Mouse (Mus musculus) embryonic fibroblast, embryonic 13.5 days (primary cell): ENCODE results near the gene Eif3c. TPM values are rescaled to one million over a fixed set of nuclear protein-coding genes. Genes with fewer than 3 reads are reported as not detected.

Experiments used
- H3K27ac ChIP-seq: 2 replicates; pipeline ENCODE4 v1.5.1; 2012; ENCODE audit warnings: low read length, control low read depth, inconsistent platforms; ENCODE audit not compliant: insufficient read depth
- H3K4me1 ChIP-seq: 2 replicates; pipeline ENCODE4 v1.6.1; 2011; ENCODE audit warnings: low read length; ENCODE audit not compliant: control insufficient read depth, insufficient read depth
- H3K4me3 ChIP-seq: 2 replicates; pipeline ENCODE4 v1.5.1; 2011; ENCODE audit warnings: mild to moderate bottlenecking, control low read depth, low read length; ENCODE audit not compliant: insufficient read depth
- CTCF ChIP-seq: IDR thresholded peaks from 2 replicates; pipeline ENCODE4 v1.5.1; 2011; ENCODE audit warnings: mild to moderate bottlenecking, control low read depth, low read length, moderate library complexity, borderline replicate concordance; ENCODE audit not compliant: insufficient read depth
- POLR2A ChIP-seq: IDR thresholded peaks from 2 replicates; pipeline ENCODE4 v1.6.1; 2011; ENCODE audit warnings: low read depth, mild to moderate bottlenecking, control low read depth, low read length, moderate library complexity
- polyA plus RNA-seq: library from polyadenylated mRNA; stranded (reverse); fragments of >200 nt; gene quantifications from 2 replicates; pipeline ENCODE4 v1.2.4, GENCODE M21; 2011; ENCODE audit warnings: low read depth; ENCODE audit not compliant: missing spikeins, insufficient read length

Eif3c gene
- polyA plus RNA-seq, 1 experiment: 481 TPM

GRCm38 (mm10) chr7:126501684-126502022 lies 64.6 kb downstream of the Eif3c start:
- Histone ChIP-seq H3K4me1 (no peaks in the 10 kb centered on the region), H3K4me3 (peak overlapping the region; percentile 91), H3K27ac (peak overlapping the region; percentile 98)
- TF ChIP-seq POLR2A (no peak; the same call in 1 of the 2 replicates), CTCF (no peak)

GRCm38 (mm10) chr7:126499416-126499815 lies 66.8 kb downstream of the Eif3c start:
- no peak overlapping the region for H3K27ac ChIP-seq
- no peak overlapping the region for H3K4me3 ChIP-seq
- TF ChIP-seq POLR2A (no peak), CTCF (no peak)
- no peaks in the 10 kb centered on the region for H3K4me1 ChIP-seq

- no peak overlapping the region for H3K27ac ChIP-seq
- TF ChIP-seq CTCF: no peak
- TF ChIP-seq POLR2A: no peak
- H3K4me1 ChIP-seq: no peaks in the 10 kb centered on the region
- no peak overlapping the region for H3K4me3 ChIP-seq
Measured at GRCm38 (mm10) chr7:126497966-126498365, 68.2 kb downstream of the Eif3c start.

- Histone ChIP-seq H3K4me1 (no peaks in the 10 kb centered on the region), H3K27ac (no peak overlapping the region), H3K4me3 (no peak overlapping the region)
- TF ChIP-seq POLR2A (no peak), CTCF (no peak)
Measured at GRCm38 (mm10) chr7:126496475-126496874, 69.7 kb downstream of the Eif3c start.

Other genes with a start within 250 kb of the Eif3c start
- gene Lat, start 196.8 kb downstream of the Eif3c start, polyA plus RNA-seq: 0.35 and 0.75 TPM in 2 replicates
- gene Spns1, start 189.0 kb downstream of the Eif3c start, polyA plus RNA-seq: 34.6 and 40.2 TPM in 2 replicates
- 4.4 and 7.4 TPM in 2 replicates for gene Nfatc2ip, start 169.7 kb downstream of the Eif3c start, polyA plus RNA-seq
- gene Cd19, start 151.5 kb downstream of the Eif3c start, polyA plus RNA-seq: not detected in 2 replicates
- 13.3 and 20.6 TPM in 2 replicates for gene Rabep2, start 137.7 kb downstream of the Eif3c start, polyA plus RNA-seq
- not detected in 2 replicates for gene Atp2a1, start 103.3 kb downstream of the Eif3c start, polyA plus RNA-seq
- gene Sh2b1, start 91.0 kb downstream of the Eif3c start, polyA plus RNA-seq: 27.7 and 31.3 TPM in 2 replicates
- 71.4 and 77.9 TPM in 2 replicates for gene Tufm, start 79.0 kb downstream of the Eif3c start, polyA plus RNA-seq
- 131 and 149 TPM in 2 replicates for gene Atxn2l, start 63.0 kb downstream of the Eif3c start, polyA plus RNA-seq
- 9.3 and 10.0 TPM in 2 replicates for gene Apobr, start 18.5 kb upstream of the Eif3c start, polyA plus RNA-seq
- 12.4 and 16.7 TPM in 2 replicates for gene Cln3, start 19.4 kb upstream of the Eif3c start, polyA plus RNA-seq
- gene Il27, start 28.5 kb upstream of the Eif3c start, polyA plus RNA-seq: not detected in 2 replicates
- 179 and 208 TPM in 2 replicates for gene Nupr1, start 64.5 kb upstream of the Eif3c start, polyA plus RNA-seq
- 17.7 and 30.3 TPM in 2 replicates for gene Sgf29, start 82.9 kb upstream of the Eif3c start, polyA plus RNA-seq
- gene Sult1a1, start 110.0 kb upstream of the Eif3c start, polyA plus RNA-seq: 0.95 TPM in 1 of 2 replicates, not detected in the other
- 56.5 and 84.6 TPM in 2 replicates for gene Bola2, start 129.0 kb upstream of the Eif3c start, polyA plus RNA-seq
- gene Slx1b, start 129.4 kb upstream of the Eif3c start, polyA plus RNA-seq: 5.7 and 8.7 TPM in 2 replicates
- gene Coro1a, start 141.4 kb upstream of the Eif3c start, polyA plus RNA-seq: 1.0 and 6.5 TPM in 2 replicates
- 132 and 145 TPM in 2 replicates for gene Mapk3, start 193.2 kb upstream of the Eif3c start, polyA plus RNA-seq
- 2.8 and 3.6 TPM in 2 replicates for gene Gdpd3, start 199.9 kb upstream of the Eif3c start, polyA plus RNA-seq
- 58.8 and 62.2 TPM in 2 replicates for gene Ypel3, start 210.5 kb upstream of the Eif3c start, polyA plus RNA-seq
- gene Tbx6, start 215.1 kb upstream of the Eif3c start, polyA plus RNA-seq: 0.49 TPM in 1 of 2 replicates, not detected in the other
- gene Ppp4c, start 226.1 kb upstream of the Eif3c start, polyA plus RNA-seq: 106 and 118 TPM in 2 replicates
- gene Fam57b, start 231.3 kb upstream of the Eif3c start, polyA plus RNA-seq: 0.37 and 1.2 TPM in 2 replicates